Comparison of ENCODE assay signal across 9 mouse cellular contexts in genomic region chr2:145810676-145811075, GRCm38 (mm10).
DNase-seq lines count a peak whose midpoint lies in the region; ATAC-seq and TF ChIP-seq lines count a peak whose summit lies in the region.
"Had no signal": no experiment of that assay in that cellular context is flagged by ENCODE, and none has a peak within 500 bp of the region (broad histone marks: within the 10 kb centered on the region; RNA-seq: fewer than 3 reads in every experiment).

No protein-coding gene starts in this region.

- no peak overlapping the region for H3K27ac ChIP-seq in layer of hippocampus, adult 2 months

- peak; percentile 73 for ATAC-seq in megakaryocyte progenitor cell, adult 5-6 weeks (replicated peaks; ENCODE audit: poor library complexity)

- DNase-seq in layer of hippocampus, adult 2 months (ENCODE audit: low spot score in 2 of 2), result no peak
- DNase-seq in layer of hippocampus, adult 18-20 months (ENCODE audit: low spot score in 2 of 2), result no peak
- peak; percentile 72 for DNase-seq in CD4-positive, CD25-positive, alpha-beta regulatory T cell, adult 2 months (ENCODE audit: low read depth, low spot score)
- DNase-seq in WW6 (ENCODE audit: low read depth, low spot score), result peak; percentile 31
- DNase-seq in spleen, adult 12 weeks (ENCODE audit: low spot score), result no peak
- no peak for DNase-seq in heart, adult 18-20 months
- DNase-seq in urinary bladder, postnatal 10 days (ENCODE audit: low spot score), result no peak
- DNase-seq: cerebellum, adult 11-12 months had no signal

- H3K4me3 ChIP-seq in layer of hippocampus, adult 2 months, result no peak overlapping the region

- peak; percentile 67 for TF ChIP-seq CTCF in layer of hippocampus, adult 2 months (conservative IDR thresholded peaks at IDR 0.05)

Comparison
In these comparisons a context has a peak if more than half of its experiments do, and no peak if none do; other contexts are left out.
1. DNase-seq: peak in CD4-positive, CD25-positive, alpha-beta regulatory T cell, adult 2 months (single experiment) and WW6 (single experiment); none in layer of hippocampus, adult 2 months (0 of 2), layer of hippocampus, adult 18-20 months (0 of 2), spleen, adult 12 weeks (single experiment), heart, adult 18-20 months (0 of 2) and urinary bladder, postnatal 10 days (single experiment).